In genomic region chr15:77220137-77220536, GRCm38 (mm10) we compare ENCODE assay signal across 8 mouse cellular contexts.
DNase-seq lines count a peak whose midpoint lies in the region; ATAC-seq and TF ChIP-seq lines count a peak whose summit lies in the region.

No protein-coding gene starts in this region.

- H3K27ac ChIP-seq in left cerebral cortex, adult 2 months: peak overlapping the region; percentile 19
- peak overlapping the region; percentile 53 for H3K27ac ChIP-seq in stomach, embryonic 16.5 days (ENCODE audit: low read length)

- DNase-seq in left cerebral cortex, adult 2 months (ENCODE audit: extremely low spot score in 1 of 2, low spot score in 2 of 2): no peak
- no peak for DNase-seq in left cerebral cortex, adult 8-10 months (ENCODE audit: low spot score in 2 of 2)
- DNase-seq in adrenal gland, postnatal 25 days: peak; percentile 50
- peak; percentile 64 for DNase-seq in heart, adult 8-10 months (ENCODE audit: low spot score)
- peak; percentile 20 for DNase-seq in liver
- DNase-seq in urinary bladder, adult 2 months (ENCODE audit: low spot score): no peak
- DNase-seq in thymus, postnatal 36 days: no peak

- no peaks in the 10 kb centered on the region for H3K9me3 ChIP-seq in stomach, embryonic 16.5 days (replicated peaks; ENCODE audit: control insufficient read depth, low read length)

- no peaks in the 10 kb centered on the region for H3K36me3 ChIP-seq in stomach, embryonic 16.5 days (ENCODE audit: control insufficient read depth, insufficient read depth, low read length)

- TF ChIP-seq CTCF in left cerebral cortex, adult 2 months (IDR thresholded peaks at IDR 0.05): peak; percentile 43

- intact Hi-C loops in left cerebral cortex, adult 2 months (cut with DNase I): no loop called here

- H3K27me3 ChIP-seq in stomach, embryonic 16.5 days (ENCODE audit: control insufficient read depth, insufficient read depth, low read length): no peaks in the 10 kb centered on the region

- H3K4me2 ChIP-seq in stomach, embryonic 16.5 days (ENCODE audit: low read depth, low read length): no peak overlapping the region

- peak; percentile 77 for ATAC-seq in stomach, embryonic 16.5 days (ENCODE audit: insufficient read depth, low FRiP score)

- H3K9ac ChIP-seq in stomach, embryonic 16.5 days (ENCODE audit: low read length): no peak overlapping the region

- H3K4me3 ChIP-seq in left cerebral cortex, adult 2 months: no peak overlapping the region
- no peak overlapping the region for H3K4me3 ChIP-seq in stomach, embryonic 16.5 days (replicated peaks; ENCODE audit: low read length)

- peaks cover 23% of the 10 kb centered on the region for H3K4me1 ChIP-seq in stomach, embryonic 16.5 days (ENCODE audit: control insufficient read depth, insufficient read depth, low read length)

Comparison
In these comparisons a context has a peak if more than half of its experiments do, and no peak if none do; other contexts are left out.
1. DNase-seq: peak in adrenal gland, postnatal 25 days (single experiment), heart, adult 8-10 months (single experiment) and liver (single experiment); none in left cerebral cortex, adult 2 months (0 of 2), left cerebral cortex, adult 8-10 months (0 of 2), urinary bladder, adult 2 months (single experiment) and thymus, postnatal 36 days (0 of 2).